In the genomic region with DNA sequence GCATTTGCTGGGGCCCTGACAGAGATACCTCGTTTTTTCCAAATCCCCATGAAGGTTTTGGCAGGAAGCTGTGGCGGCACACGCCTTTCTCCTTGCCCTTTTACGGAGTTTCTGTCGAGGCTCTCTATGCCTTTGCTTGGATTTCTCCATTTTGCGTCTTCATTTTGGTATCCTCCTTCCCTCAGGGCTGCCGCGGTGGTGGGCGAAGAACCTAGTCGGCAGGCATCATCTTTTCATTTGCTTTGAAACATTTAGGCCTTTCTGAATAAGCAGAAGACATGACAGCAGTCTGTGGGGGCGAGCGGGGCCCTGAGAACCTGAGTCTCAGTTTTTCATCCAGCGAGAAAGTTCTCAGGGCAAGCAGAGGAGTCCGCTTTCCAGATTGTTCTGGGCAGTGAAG, we compare ENCODE assay signal across 19 mouse cellular contexts. TPM values are rescaled to one million over a fixed set of nuclear protein-coding genes. Genes with fewer than 3 reads are reported as not detected.
DNase-seq lines count a peak whose midpoint lies in the region; ATAC-seq and TF ChIP-seq lines count a peak whose summit lies in the region.
"Had no signal": no experiment of that assay in that cellular context is flagged by ENCODE, and none has a peak within 500 bp of the region (broad histone marks: within the 10 kb centered on the region; RNA-seq: fewer than 3 reads in every experiment).

No protein-coding gene starts in this region.

- peaks cover 8% of the 10 kb centered on the region for H3K4me1 ChIP-seq in hindbrain, embryonic 13.5 days (replicated peaks)
- H3K4me1 ChIP-seq in hindbrain, embryonic 16.5 days (ENCODE audit: control insufficient read depth, insufficient read depth, low read depth, low read length): no peaks in the 10 kb centered on the region; the same call in 1 of the 2 replicates
- H3K4me1 ChIP-seq in stomach, embryonic 16.5 days (ENCODE audit: control insufficient read depth, insufficient read depth, low read length): no peaks in the 10 kb centered on the region; the same call in 1 of the 2 replicates
- H3K4me1 ChIP-seq: embryonic facial prominence, embryonic 15.5 days had no signal

- ATAC-seq in hindbrain, embryonic 13.5 days (ENCODE audit: low FRiP score): no peak
- no peak for ATAC-seq in hindbrain, embryonic 16.5 days
- no peak; the same call in 1 of the 2 replicates for ATAC-seq in stomach, embryonic 16.5 days (ENCODE audit: insufficient read depth, low FRiP score)
- ATAC-seq: activated CD4-positive, CD25-positive, alpha-beta regulatory T cell, adult 4 months; intestine, postnatal 0 days had no signal

- no peak for TF ChIP-seq CTCF in left cerebral cortex, adult 2 months (IDR thresholded peaks at IDR 0.05)

- H3K9ac ChIP-seq in hindbrain, embryonic 13.5 days: no peak overlapping the region
- H3K9ac ChIP-seq in hindbrain, embryonic 16.5 days (ENCODE audit: low read depth, low read length): no peak overlapping the region
- no peak overlapping the region for H3K9ac ChIP-seq in stomach, embryonic 16.5 days (ENCODE audit: low read length)
- H3K9ac ChIP-seq: embryonic facial prominence, embryonic 15.5 days; liver, embryonic 14.5 days had no signal

- no peaks in the 10 kb centered on the region for H3K27me3 ChIP-seq in hindbrain, embryonic 13.5 days
- no peaks in the 10 kb centered on the region for H3K27me3 ChIP-seq in hindbrain, embryonic 16.5 days (replicated peaks; ENCODE audit: control insufficient read depth, insufficient read depth, low read length)
- H3K27me3 ChIP-seq in stomach, embryonic 16.5 days (ENCODE audit: control insufficient read depth, insufficient read depth, low read length): no peaks in the 10 kb centered on the region
- H3K27me3 ChIP-seq: embryonic facial prominence, embryonic 15.5 days had no signal

- no peak overlapping the region for H3K4me2 ChIP-seq in hindbrain, embryonic 13.5 days
- no peak overlapping the region for H3K4me2 ChIP-seq in hindbrain, embryonic 16.5 days (ENCODE audit: low read length)
- no peak overlapping the region for H3K4me2 ChIP-seq in stomach, embryonic 16.5 days (ENCODE audit: low read depth, low read length)
- H3K4me2 ChIP-seq: embryonic facial prominence, embryonic 15.5 days had no signal

- H3K27ac ChIP-seq in hindbrain, embryonic 13.5 days: peak overlapping the region; percentile 73; the same call in 1 of the 2 replicates
- H3K27ac ChIP-seq in hindbrain, embryonic 16.5 days (ENCODE audit: low read depth, low read length): no peak overlapping the region
- peak overlapping the region; percentile 87 for H3K27ac ChIP-seq in left cerebral cortex, adult 2 months
- peak overlapping the region; percentile 38; the same call in 1 of the 2 replicates for H3K27ac ChIP-seq in stomach, embryonic 16.5 days (ENCODE audit: low read length)
- H3K27ac ChIP-seq: embryonic facial prominence, embryonic 15.5 days; liver, embryonic 14.5 days; midbrain, embryonic 10.5 days had no signal

- WGBS in hindbrain, embryonic 13.5 days: 83% methylated on average over 14 of the region's 14 CpGs
- WGBS in hindbrain, embryonic 16.5 days: 76% methylated on average over 14 of the region's 14 CpGs
- WGBS in stomach, embryonic 16.5 days: 69% methylated on average over 14 of the region's 14 CpGs

- H3K36me3 ChIP-seq in hindbrain, embryonic 13.5 days: no peaks in the 10 kb centered on the region
- H3K36me3 ChIP-seq in hindbrain, embryonic 16.5 days (ENCODE audit: control insufficient read depth, insufficient read depth, low read length): no peaks in the 10 kb centered on the region
- no peaks in the 10 kb centered on the region for H3K36me3 ChIP-seq in stomach, embryonic 16.5 days (ENCODE audit: control insufficient read depth, insufficient read depth, low read length)
- H3K36me3 ChIP-seq: embryonic facial prominence, embryonic 15.5 days; midbrain, embryonic 10.5 days had no signal

- H3K4me3 ChIP-seq in hindbrain, embryonic 13.5 days: no peak overlapping the region
- H3K4me3 ChIP-seq in hindbrain, embryonic 16.5 days (ENCODE audit: low read length): no peak overlapping the region
- no peak overlapping the region for H3K4me3 ChIP-seq in left cerebral cortex, adult 2 months
- no peak overlapping the region for H3K4me3 ChIP-seq in stomach, embryonic 16.5 days (replicated peaks; ENCODE audit: low read length)
- H3K4me3 ChIP-seq: embryonic facial prominence, embryonic 15.5 days; midbrain, embryonic 10.5 days; myocyte had no signal

- intact Hi-C loops in left cerebral cortex, adult 2 months (cut with DNase I): loop anchor here (1.0 to 2.0 kb wide), 4 partner anchors 30 to 131 kb away; no protein-coding TSS in a partner anchor

- DNase-seq in right cerebral cortex, adult 18-20 months: peak; percentile 67
- no peak for DNase-seq in right cerebral cortex, postnatal 4 days
- peak; percentile 47 to 58 for DNase-seq in left cerebral cortex, adult 2 months (ENCODE audit: extremely low spot score in 1 of 2, low spot score in 2 of 2)
- DNase-seq in gastrocnemius, postnatal 10 days: no peak
- no peak for DNase-seq in heart, postnatal 4 days
- DNase-seq: cerebellum, adult 11 months; heart, postnatal 14 days; kidney, postnatal 25 days; lung, postnatal 14 days; thymus, adult 2 months had no signal

- H3K9me3 ChIP-seq in hindbrain, embryonic 13.5 days: no peaks in the 10 kb centered on the region
- no peaks in the 10 kb centered on the region for H3K9me3 ChIP-seq in hindbrain, embryonic 16.5 days (ENCODE audit: control insufficient read depth, low read length)
- no peaks in the 10 kb centered on the region for H3K9me3 ChIP-seq in stomach, embryonic 16.5 days (replicated peaks; ENCODE audit: control insufficient read depth, low read length)
- H3K9me3 ChIP-seq: embryonic facial prominence, embryonic 15.5 days; midbrain, embryonic 10.5 days had no signal

RNA-seq across cellular contexts. Expression of gene Prkce, which starts 47.2 kb away (rescaled TPM):
- 18.7 and 19.8 TPM in 2 replicates for polyA plus RNA-seq in hindbrain, embryonic 13.5 days (2015; fragmentation: Nextera tagmentation; extraction: Ambion mirVana)
- polyA plus RNA-seq in hindbrain, embryonic 16.5 days (2015; fragmentation: Nextera tagmentation; extraction: Ambion mirVana): 35.7 and 36.4 TPM in 2 replicates
- 100 to 1,000 TPM; 277 to 284 TPM for total RNA-seq in left cerebral cortex, adult 2 months (2021)
- polyA plus RNA-seq in stomach, embryonic 16.5 days (2015; fragmentation: Nextera tagmentation; extraction: Ambion mirVana): 4.0 and 4.4 TPM in 2 replicates
- 10 to 100 TPM; 11.3 to 14.0 TPM for total RNA-seq in gastrocnemius, postnatal 10 days (2021)
- 10 to 100 TPM; 33.8 to 35.5 TPM for total RNA-seq in heart, postnatal 4 days (2021)

Comparison
In these comparisons a context has a peak if more than half of its experiments do, and no peak if none do; other contexts are left out.
1. DNase-seq: peak in right cerebral cortex, adult 18-20 months (single experiment) and left cerebral cortex, adult 2 months (2 of 2); none in right cerebral cortex, postnatal 4 days (single experiment), gastrocnemius, postnatal 10 days (single experiment) and heart, postnatal 4 days (single experiment).
2. RNA of gene Prkce, which starts 47.2 kb away (total RNA-seq): 277 to 284 TPM in left cerebral cortex, adult 2 months; 33.8 to 35.5 TPM in heart, postnatal 4 days and 11.3 to 14.0 TPM in gastrocnemius, postnatal 10 days; every median in the first group is over 4 times any median in the second.